ENCODE assay signal across 18 mouse cellular contexts in genomic region chr7:118248069-118248468, GRCm38 (mm10).
"Had no signal": no experiment of that assay in that cellular context is flagged by ENCODE, and none has a peak within 500 bp of the region (broad histone marks: within the 10 kb centered on the region; RNA-seq: fewer than 3 reads in every experiment).

No protein-coding gene starts in this region.

- H3K27me3 ChIP-seq: liver, embryonic 13.5 days; megakaryocyte, embryonic 14.5 days; midbrain, embryonic 13.5 days; neural tube, embryonic 13.5 days had no signal

- H3K36me3 ChIP-seq: liver, embryonic 13.5 days; midbrain, embryonic 10.5 days; midbrain, embryonic 13.5 days; neural tube, embryonic 13.5 days had no signal

- H3K9ac ChIP-seq: liver, embryonic 13.5 days; midbrain, embryonic 13.5 days; neural tube, embryonic 13.5 days had no signal

- H3K4me3 ChIP-seq: left cerebral cortex, adult 2 months; liver, embryonic 13.5 days; megakaryocyte, embryonic 14.5 days; midbrain, embryonic 10.5 days; midbrain, embryonic 13.5 days; myocyte; neural tube, embryonic 13.5 days had no signal

- ATAC-seq: inflammation-experienced regulatory T-cells, adult 6 months; intestine, postnatal 0 days; midbrain, embryonic 13.5 days; midbrain, embryonic 16.5 days had no signal

- H3K4me1 ChIP-seq: midbrain, embryonic 13.5 days; neural tube, embryonic 13.5 days had no signal

- H3K9me3 ChIP-seq: liver, embryonic 13.5 days; megakaryocyte, embryonic 14.5 days; midbrain, embryonic 10.5 days; midbrain, embryonic 13.5 days; neural tube, embryonic 13.5 days had no signal

- DNase-seq: kidney, adult 2 months; kidney, postnatal 25 days; layer of hippocampus, postnatal 36 days; liver, embryonic 13.5 days; retina, postnatal 1 day; right cerebral cortex, postnatal 25 days; thymus, adult 18-20 months; thymus, postnatal 36 days had no signal

- H3K4me2 ChIP-seq: liver, embryonic 13.5 days; midbrain, embryonic 13.5 days; neural tube, embryonic 13.5 days had no signal

- H3K27ac ChIP-seq: kidney, postnatal 0 days; left cerebral cortex, adult 2 months; liver, embryonic 13.5 days; midbrain, embryonic 10.5 days; midbrain, embryonic 13.5 days; neural tube, embryonic 13.5 days had no signal
